Mouse (Mus musculus) testis, adult 2 months (tissue): Measurements from ENCODE around the gene Glo1. TPM values are rescaled to one million over a fixed set of nuclear protein-coding genes. Genes with fewer than 3 reads are reported as not detected.
"Not testable (repeated sequence)": the region's sequence is repeated elsewhere in the genome, so short reads cannot be mapped to it uniquely, and the experiment has no call there.

ENCODE experiments used
- H3K27ac ChIP-seq: fragments of 200-500 bp; 2 replicates; pipeline ENCODE4 v1.5.1; 2012; ENCODE audit warnings: low read depth, low read length; ENCODE audit not compliant: control insufficient read depth, insufficient read depth
- H3K27me3 ChIP-seq: fragments of 200-500 bp; 2 replicates; pipeline ENCODE4 v1.6.1; 2012; ENCODE audit warnings: mild to moderate bottlenecking, low read length, moderate library complexity; ENCODE audit not compliant: control insufficient read depth, insufficient read depth
- H3K36me3 ChIP-seq: fragments of 200-500 bp; 2 replicates; pipeline ENCODE4 v1.6.1; 2012; ENCODE audit warnings: mild to moderate bottlenecking, low read length; ENCODE audit not compliant: control insufficient read depth, insufficient read depth
- H3K4me1 ChIP-seq: fragments of 200-500 bp; 2 replicates; pipeline ENCODE4 v1.6.1; 2012; ENCODE audit warnings: low read length; ENCODE audit not compliant: control insufficient read depth, insufficient read depth
- H3K4me3 ChIP-seq: fragments of 200-500 bp; 2 replicates; pipeline ENCODE4 v1.5.1; 2012; ENCODE audit warnings: low read depth, mild to moderate bottlenecking, low read length, moderate library complexity, mixed read lengths; ENCODE audit not compliant: control insufficient read depth
- CTCF ChIP-seq: fragments of 200-500 bp; IDR thresholded peaks from 2 replicates; pipeline ENCODE4 v1.5.1; 2012; ENCODE audit warnings: low read depth, mild to moderate bottlenecking, inconsistent platforms, low read length, moderate library complexity; ENCODE audit not compliant: control insufficient read depth, insufficient read depth, insufficient replicate concordance
- POLR2A ChIP-seq: fragments of 200-500 bp; IDR thresholded peaks from 2 replicates; pipeline ENCODE4 v1.6.1; 2012; ENCODE audit warnings: low read depth, mild to moderate bottlenecking, inconsistent platforms, low read length, moderate library complexity; ENCODE audit not compliant: control insufficient read depth
- polyA plus RNA-seq: library from polyadenylated mRNA; depleted of rRNA; stranded (reverse); fragments of >200 nt; gene quantifications from 2 replicates; pipeline ENCODE4 v1.2.3, GENCODE M21; 2012

The Glo1 gene
- polyA plus RNA-seq, 1 experiment, result 23.5 TPM

GRCm38 (mm10) chr17:30657530-30658151, 31.0 kb upstream of the Glo1 start:
- TF ChIP-seq POLR2A, result no peak
- no peak for TF ChIP-seq CTCF
- Histone ChIP-seq H3K4me1 (no peaks in the 10 kb centered on the region), H3K4me3 (no peak overlapping the region), H3K27ac (no peak overlapping the region), H3K27me3 (no peaks in the 10 kb centered on the region), H3K36me3 (peaks cover 7% of the 10 kb centered on the region)

GRCm38 (mm10) chr17:30653010-30653409, 26.3 kb upstream of the Glo1 start:
- H3K27ac ChIP-seq, result no peak overlapping the region
- peaks cover 4% of the 10 kb centered on the region for H3K36me3 ChIP-seq
- TF ChIP-seq CTCF (peak; percentile 72; the same call in 1 of the 2 replicates), POLR2A (no peak)
- H3K27me3 ChIP-seq, result no peaks in the 10 kb centered on the region
- no peak overlapping the region for H3K4me3 ChIP-seq
- no peaks in the 10 kb centered on the region for H3K4me1 ChIP-seq

- Histone ChIP-seq H3K4me3 (peak overlapping the region; percentile 74; the same call in 1 of the 2 replicates), H3K36me3 (peaks cover 4% of the 10 kb centered on the region), H3K27ac (no peak overlapping the region), H3K27me3 (no peaks in the 10 kb centered on the region), H3K4me1 (no peaks in the 10 kb centered on the region)
- TF ChIP-seq POLR2A (no peak), CTCF (peak; percentile 63; the same call in 1 of the 2 replicates)
These were observed 22.1 kb upstream of the Glo1 start for GRCm38 (mm10) chr17:30648770-30649169.

GRCm38 (mm10) chr17:30640896-30641295, 14.2 kb upstream of the Glo1 start:
- TF ChIP-seq POLR2A (no peak), CTCF (no peak)
- Histone ChIP-seq H3K27ac (no peak overlapping the region), H3K27me3 (no peaks in the 10 kb centered on the region), H3K4me1 (no peaks in the 10 kb centered on the region), H3K36me3 (no peaks in the 10 kb centered on the region), H3K4me3 (no peak overlapping the region)

GRCm38 (mm10) chr17:30638996-30639395, 12.3 kb upstream of the Glo1 start:
- H3K36me3 ChIP-seq, result no peaks in the 10 kb centered on the region
- no peak overlapping the region for H3K27ac ChIP-seq
- TF ChIP-seq CTCF (no peak), POLR2A (no peak)
- H3K27me3 ChIP-seq, result no peaks in the 10 kb centered on the region
- peaks cover 2% of the 10 kb centered on the region; the same call in 1 of the 2 replicates for H3K4me1 ChIP-seq
- no peak overlapping the region for H3K4me3 ChIP-seq

GRCm38 (mm10) chr17:30637714-30638113, 11.0 kb upstream of the Glo1 start:
- TF ChIP-seq CTCF, result no peak
- no peak for TF ChIP-seq POLR2A
- Histone ChIP-seq H3K27ac (no peak overlapping the region), H3K36me3 (no peaks in the 10 kb centered on the region)

GRCm38 (mm10) chr17:30635367-30635766, 8.7 kb upstream of the Glo1 start:
- Histone ChIP-seq H3K27ac (no peak overlapping the region), H3K4me1 (peaks cover 2% of the 10 kb centered on the region; the same call in 1 of the 2 replicates), H3K4me3 (peak overlapping the region; percentile 43), H3K36me3 (no peaks in the 10 kb centered on the region; the same call in 1 of the 2 replicates), H3K27me3 (no peaks in the 10 kb centered on the region)
- TF ChIP-seq CTCF (no peak), POLR2A (no peak)

More at GRCm38 (mm10) chr17:30637714-30638113, 11.0 kb upstream of the Glo1 start:
- no peaks in the 10 kb centered on the region for H3K27me3 ChIP-seq
- peaks cover 2% of the 10 kb centered on the region; the same call in 1 of the 2 replicates for H3K4me1 ChIP-seq
- H3K4me3 ChIP-seq, result no peak overlapping the region

- H3K27ac ChIP-seq, H3K27me3 ChIP-seq, H3K4me1 ChIP-seq, H3K36me3 ChIP-seq: not testable (repeated sequence)
- peak within 1 kb of the TSS; percentile 69 for H3K4me3 ChIP-seq
These were observed 2.5 kb downstream of the Glo1 start, which contains the start of gene Dnah8 for GRCm38 (mm10) chr17:30624132-30624531. Gene Dnah8, plus strand, starts transcription at chr17:30624354.
